Mouse (Mus musculus): ENCODE results near the gene 1700080O16Rik.

DNA sequence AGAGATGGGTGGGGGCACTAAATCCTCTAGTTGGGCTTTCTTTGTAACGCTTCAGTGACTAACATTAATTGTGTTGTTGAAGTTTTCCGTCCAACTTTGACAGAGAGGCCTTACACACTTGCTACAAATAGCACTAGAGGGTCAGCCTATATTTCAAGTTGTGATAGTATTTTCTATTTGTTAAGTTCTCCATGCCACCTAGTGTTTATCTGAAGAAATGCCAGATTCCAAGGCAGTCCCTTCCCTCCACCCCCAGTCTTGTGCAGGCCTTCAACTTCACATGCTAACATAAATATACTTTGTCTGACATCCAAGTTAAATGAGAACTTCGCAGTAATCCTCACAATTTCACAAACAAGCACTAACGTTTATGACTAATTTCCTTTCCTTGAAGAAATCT lies 26.9 kb upstream of the 1700080O16Rik start:
- TF ChIP-seq POLR2A (IDR thresholded peaks at IDR 0.05; ENCODE audit: extremely low read depth, insufficient read depth, low read length) (no peak), CTCF (IDR thresholded peaks at IDR 0.05; ENCODE audit: low read depth, low read length) (no peak)

All from liver, adult 2 months (tissue).